Mouse (Mus musculus): ENCODE measurements at regions not wholly inside any gene's neighbourhood (a gene's known extent, or its start where the extent isn't known, plus 50 kb on each side); places are given as distances from the start of the nearest gene placed in this dataset.

DNA sequence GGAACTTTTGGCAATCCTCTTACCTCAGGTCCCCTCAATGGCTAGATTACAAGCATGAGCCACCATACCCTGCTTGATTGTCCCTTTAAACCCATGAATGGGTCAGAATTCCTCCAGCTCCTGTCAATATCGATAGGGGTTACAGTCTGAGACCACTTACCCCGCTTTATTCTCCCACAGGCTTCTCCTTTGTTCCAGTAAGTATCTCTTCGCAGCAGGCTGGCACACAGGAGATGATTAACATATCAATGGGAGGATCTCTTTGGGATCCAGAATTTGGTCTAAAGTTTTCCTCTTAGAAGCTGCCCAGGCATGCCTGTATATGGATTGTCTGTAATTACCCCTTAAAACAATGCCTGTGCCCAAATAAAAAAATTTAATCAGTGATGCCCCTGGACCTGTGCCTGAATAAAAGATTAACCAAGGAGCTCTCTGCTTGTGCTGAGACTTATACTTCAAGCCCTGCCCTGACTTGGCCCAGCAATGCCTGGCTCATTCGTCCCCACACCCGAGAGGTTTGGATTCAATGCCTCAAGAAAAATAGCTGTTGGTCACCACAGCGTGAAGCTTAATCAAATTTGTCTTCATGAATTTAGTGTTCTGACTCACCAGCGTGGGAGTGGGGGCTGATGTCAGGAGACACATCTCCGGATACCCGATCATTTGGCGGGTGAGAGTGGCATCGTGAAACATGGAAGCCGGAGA, 97.9 kb upstream of the Zfp217 start:
- TF ChIP-seq CHD2 (IDR thresholded peaks at IDR 0.05; ENCODE audit: low read depth, low read length): 0 out of 2 replicates have a peak, but pooled peaks have one; percentile 18
- TF ChIP-seq ZC3H11A (IDR thresholded peaks at IDR 0.05; ENCODE audit: borderline replicate concordance, low read depth, low read length): no peak
- no peak for TF ChIP-seq ZNF384 (IDR thresholded peaks at IDR 0.05; ENCODE audit: low read depth, low read length)
- no peak for TF ChIP-seq HCFC1 (IDR thresholded peaks at IDR 0.05; ENCODE audit: borderline replicate concordance, insufficient read depth, low read length)
